Mouse (Mus musculus): ENCODE data around the gene Olfr1109.

The Olfr1109 gene

DNA sequence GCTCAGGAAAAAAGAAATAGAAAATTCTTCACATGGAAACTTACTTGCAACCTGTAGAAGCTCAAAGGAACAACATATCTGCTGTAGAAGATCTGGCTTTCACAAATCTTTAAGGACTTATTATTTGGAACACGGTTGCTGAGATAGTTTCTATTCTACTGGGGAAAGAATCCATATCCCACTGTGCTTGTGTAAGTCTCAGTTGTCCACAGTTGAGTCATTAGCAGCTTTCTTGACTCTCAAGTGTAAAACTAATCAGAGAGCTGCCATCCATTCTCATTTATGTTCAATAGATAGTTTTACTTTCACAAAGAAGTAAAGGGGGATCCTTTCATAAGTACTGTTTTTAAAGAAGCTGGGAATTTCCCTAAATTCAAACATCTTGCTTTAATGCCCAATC lies at the start of gene Olfr1109:
Gene Olfr1109, minus strand, starts transcription at position 101 of the 400 bp plus-strand sequence.
- no peak for DNase-seq (ENCODE audit: low spot score)

DNA sequence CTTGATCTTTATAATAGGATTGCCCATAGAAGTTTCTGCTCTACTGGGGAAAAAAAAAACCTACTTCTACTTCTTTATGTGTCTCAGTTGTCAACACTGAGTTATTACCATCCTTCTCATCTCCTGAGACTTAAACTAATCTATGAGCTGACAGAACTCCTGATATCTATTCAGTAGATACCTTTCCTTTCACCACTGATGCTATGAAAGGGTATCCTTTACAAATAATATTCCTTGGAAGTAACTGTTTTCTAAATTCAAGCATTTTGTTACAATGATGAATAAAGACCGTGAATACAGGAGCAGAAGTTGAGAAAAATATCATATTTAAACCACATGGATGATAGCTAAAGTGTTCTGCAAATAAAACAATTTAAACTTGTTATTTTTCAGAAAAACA lies 44.4 kb upstream of the Olfr1109 start, which contains the start of gene Olfr1110:
Gene Olfr1110, minus strand, starts transcription at position 101 of the 400 bp plus-strand sequence.
- DNase-seq (ENCODE audit: low spot score), result no peak

DNA sequence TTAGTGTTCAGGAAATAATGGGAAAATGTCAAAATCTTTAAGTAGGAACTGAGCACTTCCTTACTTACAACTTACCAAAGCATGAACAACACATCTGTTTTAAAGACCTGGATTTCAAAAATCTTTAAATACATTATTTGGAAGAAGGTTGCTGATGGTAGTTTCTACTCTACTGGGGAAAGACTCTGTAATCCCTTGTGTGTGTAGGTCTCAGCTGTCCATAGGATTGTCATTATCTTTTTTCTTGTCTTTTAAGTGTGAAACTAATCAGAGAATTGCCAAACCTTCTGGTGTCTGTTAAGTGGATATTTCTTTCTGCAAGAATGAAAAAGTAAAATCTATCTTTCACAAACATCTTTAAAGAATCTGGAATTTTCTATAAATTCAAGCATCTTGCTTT lies 18.7 kb upstream of the Olfr1109 start, which contains the start of gene Olfr259:
Gene Olfr259, minus strand, starts transcription at position 101 of the 400 bp plus-strand sequence.
- no peak for DNase-seq (ENCODE audit: low spot score)

DNA sequence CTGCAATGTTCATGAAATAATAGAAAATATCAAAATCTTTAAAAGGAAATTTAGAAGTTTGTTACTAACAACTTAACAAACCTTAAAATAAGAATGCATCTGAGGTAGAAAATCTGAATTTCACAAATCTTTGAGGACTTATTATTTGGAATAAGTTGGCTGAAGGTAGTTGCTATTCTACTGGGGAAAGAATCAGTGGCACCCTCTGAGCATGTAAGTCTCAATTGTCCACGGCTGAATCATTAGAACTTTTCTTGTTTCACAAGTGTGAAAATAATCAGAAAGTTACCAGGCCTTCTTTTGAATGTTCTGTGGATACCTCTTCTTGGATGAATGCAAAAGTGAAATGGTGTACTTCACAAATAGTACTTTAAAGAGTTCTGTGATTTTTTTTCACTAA lies 20.1 kb downstream of the Olfr1109 start, which contains the start of gene Olfr1107:
Gene Olfr1107, minus strand, starts transcription at position 101 of the 400 bp plus-strand sequence.
- no peak for DNase-seq (ENCODE audit: low spot score)

DNA sequence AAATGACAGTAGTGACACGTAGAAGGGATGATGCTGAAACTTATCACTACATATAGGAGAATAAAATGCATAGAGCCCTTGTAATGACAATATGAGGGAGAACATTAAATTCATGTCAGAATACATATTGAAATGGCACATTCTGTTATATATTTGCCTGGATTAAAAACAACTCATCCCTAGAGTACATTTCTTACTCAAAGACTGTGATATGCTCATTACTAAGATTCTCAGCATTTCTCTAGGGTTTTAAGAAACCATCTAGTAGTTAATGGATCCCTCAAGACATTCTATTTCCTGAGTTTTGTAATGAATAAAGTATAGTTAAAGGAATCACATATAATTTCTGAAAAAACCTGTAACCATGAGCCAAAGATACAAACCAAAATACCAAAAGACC lies 43.6 kb downstream of the Olfr1109 start, which contains the start of gene Olfr1106:
Gene Olfr1106, minus strand, starts transcription at position 101 of the 400 bp plus-strand sequence.
- DNase-seq (ENCODE audit: low spot score), result no peak
